In genomic region chr6:125330626-125331326, GRCm38 (mm10) we compare ENCODE assay signal across 8 mouse cellular contexts. TPM values are rescaled to one million over a fixed set of nuclear protein-coding genes. Genes with fewer than 3 reads are reported as not detected.
DNase-seq lines count a peak whose midpoint lies in the region; ATAC-seq and TF ChIP-seq lines count a peak whose summit lies in the region.

No protein-coding gene starts in this region.

- H3K36me3 ChIP-seq in CH12.LX (replicated peaks in 1 of 2; ENCODE audit: control insufficient read depth in 1 of 2, insufficient read depth in 1 of 2, low read length in 1 of 2), result no peaks in the 10 kb centered on the region
- no peaks in the 10 kb centered on the region for H3K36me3 ChIP-seq in forebrain, embryonic 11.5 days (ENCODE audit: control insufficient read depth, insufficient read depth, low read length)
- H3K36me3 ChIP-seq in heart, embryonic 14.5 days (ENCODE audit: control insufficient read depth, insufficient read depth, low read length), result no peaks in the 10 kb centered on the region
- H3K36me3 ChIP-seq in liver, embryonic 12.5 days, result no peaks in the 10 kb centered on the region
- no peaks in the 10 kb centered on the region for H3K36me3 ChIP-seq in myocyte (ENCODE audit: control insufficient read depth, insufficient read depth)
- no peaks in the 10 kb centered on the region for H3K36me3 ChIP-seq in testis, adult 2 months (ENCODE audit: control insufficient read depth, insufficient read depth, low read length)

- no peak for TF ChIP-seq EP300 in CH12.LX (IDR thresholded peaks at IDR 0.05; ENCODE audit: low read length)

- TF ChIP-seq RAD21 in CH12.LX (IDR thresholded peaks at IDR 0.05; ENCODE audit: low read depth, low read length), result no peak

- no peak overlapping the region for H3ac ChIP-seq in myocyte (ENCODE audit: control insufficient read depth, insufficient read length)

- TF ChIP-seq CTCF in CH12.LX (conservative IDR thresholded peaks at IDR 0.05 in 1 of 2, IDR thresholded peaks at IDR 0.05 in 1 of 2; ENCODE audit: low read depth in 2 of 2, low read length in 2 of 2), result no peak
- no peak for TF ChIP-seq CTCF in testis, adult 2 months (IDR thresholded peaks at IDR 0.05; ENCODE audit: control insufficient read depth, insufficient read depth, insufficient replicate concordance, low read depth, low read length)

- TF ChIP-seq POLR2A in CH12.LX (IDR thresholded peaks at IDR 0.05; ENCODE audit: low read depth, low read length) (no peak), myocyte (IDR thresholded peaks at IDR 0.05; ENCODE audit: insufficient read length, low read depth) (peak; percentile 80)
- TF ChIP-seq POLR2A in testis, adult 2 months (IDR thresholded peaks at IDR 0.05; ENCODE audit: control insufficient read depth, low read depth, low read length), result peak; percentile 48

- DNase-seq in CH12.LX (ENCODE audit: extremely low read depth), result no peak
- DNase-seq in brain, embryonic 18.5 days (ENCODE audit: low read depth, low spot score), result peak; percentile 50
- peak; percentile 89 for DNase-seq in forebrain, embryonic 11.5 days (ENCODE audit: low spot score)
- DNase-seq in kidney, postnatal 10 days, result peak; percentile 97

- under 1% methylated on average over 39 of the region's 39 CpGs for WGBS in forebrain, embryonic 11.5 days
- WGBS in heart, embryonic 14.5 days, result under 1% methylated on average over 39 of the region's 39 CpGs
- WGBS in liver, embryonic 12.5 days (ENCODE audit: insufficient replicate concordance), result 1% methylated on average over 39 of the region's 39 CpGs

- H3K4me3 ChIP-seq in CH12.LX (replicated peaks in 1 of 3; ENCODE audit: low read depth in 2 of 3, low read length in 2 of 3, poor library complexity in 1 of 3), result peak overlapping the region in 1 of 3 experiments; percentile 17
- peak overlapping the region; percentile 44 for H3K4me3 ChIP-seq in forebrain, embryonic 11.5 days (ENCODE audit: low read depth, low read length)
- H3K4me3 ChIP-seq in heart, embryonic 14.5 days (ENCODE audit: control insufficient read depth in 1 of 2, insufficient read depth in 1 of 2, low read depth in 1 of 2, low read length in 2 of 2), result peak overlapping the region; percentile 47 to 58
- H3K4me3 ChIP-seq in liver, embryonic 12.5 days, result peak overlapping the region; percentile 52
- H3K4me3 ChIP-seq in myocyte, result no peak overlapping the region
- peak overlapping the region; percentile 80 for H3K4me3 ChIP-seq in testis, adult 2 months (ENCODE audit: control insufficient read depth, low read depth, low read length)

- H3K79me2 ChIP-seq in CH12.LX (replicated peaks; ENCODE audit: control insufficient read depth, extremely low read depth, insufficient read depth, poor library complexity, severe bottlenecking), result no peaks in the 10 kb centered on the region
- no peaks in the 10 kb centered on the region for H3K79me2 ChIP-seq in myocyte (ENCODE audit: control insufficient read depth, insufficient read depth)

- H3K9ac ChIP-seq in CH12.LX (ENCODE audit: insufficient read depth, low read depth), result no peak overlapping the region
- H3K9ac ChIP-seq in forebrain, embryonic 11.5 days (ENCODE audit: low read length), result peak overlapping the region; percentile 62
- H3K9ac ChIP-seq in heart, embryonic 14.5 days (ENCODE audit: low read length), result peak overlapping the region; percentile 78
- peak overlapping the region; percentile 46 for H3K9ac ChIP-seq in liver, embryonic 12.5 days

- no peaks in the 10 kb centered on the region for H3K9me3 ChIP-seq in CH12.LX (replicated peaks; ENCODE audit: low read length)
- no peaks in the 10 kb centered on the region for H3K9me3 ChIP-seq in forebrain, embryonic 11.5 days (ENCODE audit: control insufficient read depth, low read length)
- H3K9me3 ChIP-seq in heart, embryonic 14.5 days (ENCODE audit: control insufficient read depth, low read length), result no peaks in the 10 kb centered on the region
- no peaks in the 10 kb centered on the region for H3K9me3 ChIP-seq in liver, embryonic 12.5 days (replicated peaks)

- peak overlapping the region; percentile 7; the same call in 1 of the 2 replicates for H3K4me2 ChIP-seq in CH12.LX (ENCODE audit: insufficient read depth, low read depth, poor library complexity, severe bottlenecking)
- H3K4me2 ChIP-seq in forebrain, embryonic 11.5 days (ENCODE audit: low read depth, low read length, severe bottlenecking), result peak overlapping the region; percentile 73
- H3K4me2 ChIP-seq in heart, embryonic 14.5 days (ENCODE audit: low read length), result peak overlapping the region; percentile 90
- H3K4me2 ChIP-seq in liver, embryonic 12.5 days, result peak overlapping the region; percentile 79
- H3K4me2 ChIP-seq in myocyte (ENCODE audit: low read depth), result peak overlapping the region; percentile 90

- ATAC-seq in forebrain, embryonic 11.5 days (replicated peaks; ENCODE audit: low FRiP score), result peak; percentile 92
- peak; percentile 86 for ATAC-seq in heart, embryonic 14.5 days (ENCODE audit: insufficient number of reproducible peaks, insufficient read depth, low FRiP score, low read depth)
- ATAC-seq in liver, embryonic 12.5 days, result peak; percentile 73

- H3K27me3 ChIP-seq in CH12.LX (replicated peaks), result peaks cover 89% of the 10 kb centered on the region
- no peaks in the 10 kb centered on the region for H3K27me3 ChIP-seq in forebrain, embryonic 11.5 days (ENCODE audit: control insufficient read depth, insufficient read depth, low read length)
- H3K27me3 ChIP-seq in heart, embryonic 14.5 days (ENCODE audit: control insufficient read depth, insufficient read depth, low read length), result no peaks in the 10 kb centered on the region
- H3K27me3 ChIP-seq in liver, embryonic 12.5 days (replicated peaks), result peaks cover 11% of the 10 kb centered on the region; the same call in 1 of the 2 replicates
- H3K27me3 ChIP-seq in myocyte (ENCODE audit: control insufficient read depth, insufficient read depth, insufficient read length), result no peaks in the 10 kb centered on the region
- no peaks in the 10 kb centered on the region for H3K27me3 ChIP-seq in testis, adult 2 months (ENCODE audit: control insufficient read depth, insufficient read depth, low read length)

- no peaks in the 10 kb centered on the region for H3K4me1 ChIP-seq in CH12.LX (ENCODE audit: control insufficient read depth in 1 of 2, insufficient read depth in 2 of 2)
- no peaks in the 10 kb centered on the region for H3K4me1 ChIP-seq in forebrain, embryonic 11.5 days (replicated peaks; ENCODE audit: control insufficient read depth, insufficient read depth, low read length)
- H3K4me1 ChIP-seq in heart, embryonic 14.5 days (ENCODE audit: control insufficient read depth in 2 of 2, insufficient read depth in 2 of 2, low read length in 2 of 2), result peaks cover 0 to 2% of the 10 kb centered on the region in 2 experiments; a peak in 1 of 4 replicates
- H3K4me1 ChIP-seq in liver, embryonic 12.5 days, result peaks cover 9% of the 10 kb centered on the region; the same call in 1 of the 2 replicates
- H3K4me1 ChIP-seq in testis, adult 2 months (ENCODE audit: control insufficient read depth, insufficient read depth, low read length), result peaks cover 3% of the 10 kb centered on the region

- in situ Hi-C loops in CH12.LX (cut with MboI; ENCODE audit: low pct_ligation_motif_present, low pct_unique_long_range_greater_than_20kb, low sequenced_read_pairs), result no loop called here

- dilution Hi-C loops in CH12.LX (cut with MboI; ENCODE audit: extremely low pct_ligation_motif_present, extremely low pct_unique_long_range_greater_than_20kb, low sequenced_read_pairs), result no loop called here

- no peak overlapping the region for H3K27ac ChIP-seq in CH12.LX (ENCODE audit: insufficient read depth, low read depth)
- no peak overlapping the region for H3K27ac ChIP-seq in forebrain, embryonic 11.5 days (ENCODE audit: low read depth, low read length)
- peak overlapping the region; percentile 17 to 38; a peak in 1 of 4 replicates for H3K27ac ChIP-seq in heart, embryonic 14.5 days (replicated peaks in 1 of 2; ENCODE audit: control insufficient read depth in 1 of 2, insufficient read depth in 1 of 2, low read depth in 2 of 2, low read length in 2 of 2)
- H3K27ac ChIP-seq in liver, embryonic 12.5 days, result 0 out of 2 replicates have a peak overlapping the region, but pooled peaks have one; percentile 14
- no peak overlapping the region for H3K27ac ChIP-seq in testis, adult 2 months (ENCODE audit: control insufficient read depth, insufficient read depth, low read depth, low read length)

RNA-seq across cellular contexts. Expression of gene Scnn1a, which starts 10.3 kb away (rescaled TPM):
- not detected in 2 replicates for total RNA-seq in CH12.LX (2012; rRNA removed)
- not detected in 2 replicates for total RNA-seq in CH12.LX (2014; rRNA removed)
- polyA plus RNA-seq in CH12.LX (2012; ENCODE audit: insufficient read length, low read depth), result not detected in 2 replicates
- 0.21 and 0.28 TPM in 2 replicates for polyA plus RNA-seq in forebrain, embryonic 11.5 days (2014; fragmentation: Nextera tagmentation; extraction: Ambion mirVana)
- polyA plus RNA-seq in heart, embryonic 14.5 days (2014; fragmentation: Nextera tagmentation; extraction: Ambion mirVana), result 0.65 and 1.00 TPM in 2 replicates
- 0.23 and 0.50 TPM in 2 replicates for polyA plus RNA-seq in liver, embryonic 12.5 days (2016; fragmentation: Nextera tagmentation; extraction: Ambion mirVana)
- polyA plus RNA-seq in myocyte (2012; fragmentation: generic; extraction: Trizol), result 0.20 TPM
- polyA plus RNA-seq in testis, adult 2 months (2012; rRNA removed), result 0.44 and 1.4 TPM in 2 replicates

RNA-seq across cellular contexts. Expression of gene Ltbr, which starts 17.1 kb away (rescaled TPM):
- not detected in 2 replicates for total RNA-seq in CH12.LX (2012; rRNA removed)
- not detected in 2 replicates for total RNA-seq in CH12.LX (2014; rRNA removed)
- polyA plus RNA-seq in CH12.LX (2012; ENCODE audit: insufficient read length, low read depth), result not detected in 2 replicates
- 15.6 and 16.6 TPM in 2 replicates for polyA plus RNA-seq in forebrain, embryonic 11.5 days (2014; fragmentation: Nextera tagmentation; extraction: Ambion mirVana)
- 38.5 and 41.5 TPM in 2 replicates for polyA plus RNA-seq in heart, embryonic 14.5 days (2014; fragmentation: Nextera tagmentation; extraction: Ambion mirVana)
- polyA plus RNA-seq in liver, embryonic 12.5 days (2016; fragmentation: Nextera tagmentation; extraction: Ambion mirVana), result 19.2 and 22.9 TPM in 2 replicates
- 79.0 TPM for polyA plus RNA-seq in myocyte (2012; fragmentation: generic; extraction: Trizol)
- 10.9 and 11.2 TPM in 2 replicates for polyA plus RNA-seq in testis, adult 2 months (2012; rRNA removed)

RNA-seq across cellular contexts. Expression of gene Tnfrsf1a, which starts 18.4 kb away (rescaled TPM):
- total RNA-seq in CH12.LX (2012; rRNA removed) (0.13 and 0.21 TPM in 2 replicates), CH12.LX (2014; rRNA removed) (not detected in 2 replicates)
- polyA plus RNA-seq in CH12.LX (2012; ENCODE audit: insufficient read length, low read depth) (not detected in 2 replicates), myocyte (2012; fragmentation: generic; extraction: Trizol) (84.5 TPM)
- 24.0 and 25.9 TPM in 2 replicates for polyA plus RNA-seq in forebrain, embryonic 11.5 days (2014; fragmentation: Nextera tagmentation; extraction: Ambion mirVana)
- polyA plus RNA-seq in heart, embryonic 14.5 days (2014; fragmentation: Nextera tagmentation; extraction: Ambion mirVana), result 41.4 and 43.5 TPM in 2 replicates
- 23.0 and 23.4 TPM in 2 replicates for polyA plus RNA-seq in liver, embryonic 12.5 days (2016; fragmentation: Nextera tagmentation; extraction: Ambion mirVana)
- 18.2 and 21.0 TPM in 2 replicates for polyA plus RNA-seq in testis, adult 2 months (2012; rRNA removed)

RNA-seq across cellular contexts. Expression of gene Tuba3a, which starts 44.9 kb away (rescaled TPM):
- total RNA-seq in CH12.LX (2012; rRNA removed) (not detected in 2 replicates), CH12.LX (2014; rRNA removed) (not detected in 2 replicates)
- polyA plus RNA-seq in CH12.LX (2012; ENCODE audit: insufficient read length, low read depth) (not detected in 2 replicates), myocyte (2012; fragmentation: generic; extraction: Trizol) (not detected)
- not detected in 2 replicates for polyA plus RNA-seq in forebrain, embryonic 11.5 days (2014; fragmentation: Nextera tagmentation; extraction: Ambion mirVana)
- polyA plus RNA-seq in heart, embryonic 14.5 days (2014; fragmentation: Nextera tagmentation; extraction: Ambion mirVana), result not detected in 2 replicates
- polyA plus RNA-seq in liver, embryonic 12.5 days (2016; fragmentation: Nextera tagmentation; extraction: Ambion mirVana), result not detected in 2 replicates
- polyA plus RNA-seq in testis, adult 2 months (2012; rRNA removed), result 2,638 and 2,960 TPM in 2 replicates

RNA-seq across cellular contexts. Expression of gene Plekhg6, which starts 49.8 kb away (rescaled TPM):
- total RNA-seq in CH12.LX (2012; rRNA removed) (not detected in 2 replicates), CH12.LX (2014; rRNA removed) (not detected in 2 replicates)
- polyA plus RNA-seq in CH12.LX (2012; ENCODE audit: insufficient read length, low read depth) (not detected in 2 replicates), myocyte (2012; fragmentation: generic; extraction: Trizol) (0.14 TPM)
- 0.12 and 0.19 TPM in 2 replicates for polyA plus RNA-seq in forebrain, embryonic 11.5 days (2014; fragmentation: Nextera tagmentation; extraction: Ambion mirVana)
- 0.05 TPM in 1 of 2 replicates, not detected in the other for polyA plus RNA-seq in heart, embryonic 14.5 days (2014; fragmentation: Nextera tagmentation; extraction: Ambion mirVana)
- 0.37 and 0.39 TPM in 2 replicates for polyA plus RNA-seq in liver, embryonic 12.5 days (2016; fragmentation: Nextera tagmentation; extraction: Ambion mirVana)
- polyA plus RNA-seq in testis, adult 2 months (2012; rRNA removed), result 0.11 and 0.46 TPM in 2 replicates

Comparison
In these comparisons a context has a peak if more than half of its experiments do, and no peak if none do; other contexts are left out.
1. H3K27ac ChIP-seq: peak in heart, embryonic 14.5 days (2 of 2) and liver, embryonic 12.5 days (single experiment); none in CH12.LX (single experiment), forebrain, embryonic 11.5 days (single experiment) and testis, adult 2 months (single experiment).
2. H3K4me2 ChIP-seq: peak in every context shown above with its lines; median percentile 90 in heart, embryonic 14.5 days; 90 in myocyte; 79 in liver, embryonic 12.5 days; 73 in forebrain, embryonic 11.5 days; 7 in CH12.LX.
3. RNA of gene Ltbr, which starts 17.1 kb away (polyA plus RNA-seq): 79.0 TPM in myocyte (single experiment), 38.5 to 41.5 TPM in heart, embryonic 14.5 days, 19.2 to 22.9 TPM in liver, embryonic 12.5 days, 15.6 to 16.6 TPM in forebrain, embryonic 11.5 days and 10.9 to 11.2 TPM in testis, adult 2 months; not detected in CH12.LX; every median in the first group is over 10 times any median in the second.
4. RNA of gene Tnfrsf1a, which starts 18.4 kb away (polyA plus RNA-seq): 84.5 TPM in myocyte (single experiment), 41.4 to 43.5 TPM in heart, embryonic 14.5 days, 24.0 to 25.9 TPM in forebrain, embryonic 11.5 days, 23.0 to 23.4 TPM in liver, embryonic 12.5 days and 18.2 to 21.0 TPM in testis, adult 2 months; not detected in CH12.LX; every median in the first group is over 10 times any median in the second.
5. Peak in every context shown above with its lines, with median percentiles within 50 percentile points of each other: ATAC-seq.